Mouse (Mus musculus) kidney, embryonic 14.5 days (tissue): ENCODE measurements at regions not wholly inside any gene's neighbourhood (a gene's known extent, or its start where the extent isn't known, plus 50 kb on each side); places are given as distances from the start of the nearest gene placed in this dataset.
A peak's percentile ranks its signal among the peaks of the same experiment; 100 is the strongest.

ENCODE experiments used
- ATAC-seq: fragments of 200-750 bp; cut with Nextera tagmentation; 2 replicates; pipeline ENCODE4 v1.8.0; 2017; ENCODE audit warnings: moderate number of reproducible peaks, mild to moderate bottlenecking, moderate TSS enrichment, moderate library complexity; ENCODE audit not compliant: low FRiP score, low TSS enrichment
- H3K27ac ChIP-seq: fragments of 300-500 bp; sonication (generic); 2 replicates; pipeline ENCODE4 v1.5.1; 2014; ENCODE audit warnings: low read depth, mild to moderate bottlenecking, low read length, moderate library complexity, mixed read lengths
- H3K27me3 ChIP-seq: fragments of 300-500 bp; sonication (generic); 2 replicates; pipeline ENCODE4 v1.6.1; 2014; ENCODE audit warnings: mild to moderate bottlenecking, low read length; ENCODE audit not compliant: control insufficient read depth, insufficient read depth
- H3K36me3 ChIP-seq: fragments of 300-500 bp; sonication (generic); 2 replicates; pipeline ENCODE4 v1.6.1; 2014; ENCODE audit warnings: low read length, mixed read lengths; ENCODE audit not compliant: control insufficient read depth, insufficient read depth
- H3K4me1 ChIP-seq: fragments of 300-500 bp; sonication (generic); 2 replicates; pipeline ENCODE4 v1.6.1; 2014; ENCODE audit warnings: low read length, mixed read lengths; ENCODE audit not compliant: control insufficient read depth, insufficient read depth
- H3K4me2 ChIP-seq: fragments of 300-500 bp; sonication (generic); replicated peaks from 2 replicates; pipeline ENCODE4 v1.6.1; 2014; ENCODE audit warnings: low read depth, mild to moderate bottlenecking, low read length
- H3K4me3 ChIP-seq: fragments of 300-500 bp; sonication (generic); 2 replicates; pipeline ENCODE4 v1.5.1; 2014; ENCODE audit warnings: mild to moderate bottlenecking, low read length
- H3K9ac ChIP-seq: fragments of 300-500 bp; sonication (generic); 2 replicates; pipeline ENCODE4 v1.6.1; 2014; ENCODE audit warnings: low read depth, mild to moderate bottlenecking, low read length, moderate library complexity
- H3K9me3 ChIP-seq: fragments of 300-500 bp; sonication (generic); 2 replicates; pipeline ENCODE4 v1.6.1; 2016; ENCODE audit warnings: low read length; ENCODE audit not compliant: control insufficient read depth
- WGBS: fragments of 180-500 bp; shearing (Covaris S2); extraction: QIAGEN DNeasy Blood & Tissue Kit; methylation state at CpG from one replicate; pipeline ENCODE4 v1.1.7; 2014; 5-methylcytosine and 5-hydroxymethylcytosine counted together

DNA sequence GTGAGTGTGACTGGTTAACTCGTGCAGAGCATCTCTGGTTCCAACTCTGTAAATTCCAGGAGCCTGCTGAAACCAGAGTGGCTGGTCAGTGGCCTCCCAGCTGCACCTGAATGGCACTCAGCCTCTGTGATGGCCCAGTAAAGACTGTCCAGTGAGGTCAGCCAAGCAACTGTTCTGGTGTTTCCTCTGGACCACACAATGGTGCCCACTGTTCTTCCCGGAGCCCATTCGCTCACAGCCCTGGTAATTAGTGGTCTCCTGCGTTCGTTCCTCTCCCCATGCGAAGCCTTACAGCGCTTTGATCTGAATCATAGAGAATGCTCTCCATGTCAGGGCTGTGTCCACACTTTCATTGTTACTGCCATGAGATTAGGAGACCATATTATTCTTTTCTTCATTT, 75.5 kb downstream of the Enkur start:
- Histone ChIP-seq H3K27ac (no peak overlapping the region), H3K36me3 (no peaks in the 10 kb centered on the region), H3K9me3 (no peaks in the 10 kb centered on the region), H3K4me3 (no peak overlapping the region), H3K4me1 (no peaks in the 10 kb centered on the region), H3K9ac (no peak overlapping the region), H3K27me3 (no peaks in the 10 kb centered on the region), H3K4me2 (no peak overlapping the region)
- no peak for ATAC-seq
- WGBS, result 69% methylated on average over 7 of the region's 7 CpGs

DNA sequence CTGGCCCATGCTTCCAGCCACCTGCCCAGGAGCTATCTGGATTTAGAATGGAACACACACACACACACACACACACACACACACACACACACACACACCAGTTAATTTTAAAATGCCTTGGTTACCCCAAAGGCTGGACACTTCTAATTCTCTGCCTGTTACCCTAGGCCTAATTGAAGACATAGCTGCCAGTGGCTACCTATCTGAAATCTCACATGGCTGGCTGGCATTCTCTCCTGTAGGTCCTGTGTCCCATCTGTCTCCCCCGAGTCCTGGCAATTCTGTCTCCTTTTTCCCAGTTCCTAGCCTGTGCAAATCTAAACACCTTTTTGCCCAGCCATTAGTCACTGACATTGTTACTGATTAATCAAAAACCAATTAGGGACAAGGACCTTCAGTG, 78.6 kb downstream of the Enkur start:
- Histone ChIP-seq H3K4me1 (no peaks in the 10 kb centered on the region), H3K9ac (no peak overlapping the region), H3K36me3 (no peaks in the 10 kb centered on the region), H3K27me3 (no peaks in the 10 kb centered on the region), H3K9me3 (no peaks in the 10 kb centered on the region), H3K4me3 (no peak overlapping the region), H3K4me2 (no peak overlapping the region), H3K27ac (no peak overlapping the region)
- 71% methylated on average over 1 of the region's 1 CpGs for WGBS
- ATAC-seq, result no peak

DNA sequence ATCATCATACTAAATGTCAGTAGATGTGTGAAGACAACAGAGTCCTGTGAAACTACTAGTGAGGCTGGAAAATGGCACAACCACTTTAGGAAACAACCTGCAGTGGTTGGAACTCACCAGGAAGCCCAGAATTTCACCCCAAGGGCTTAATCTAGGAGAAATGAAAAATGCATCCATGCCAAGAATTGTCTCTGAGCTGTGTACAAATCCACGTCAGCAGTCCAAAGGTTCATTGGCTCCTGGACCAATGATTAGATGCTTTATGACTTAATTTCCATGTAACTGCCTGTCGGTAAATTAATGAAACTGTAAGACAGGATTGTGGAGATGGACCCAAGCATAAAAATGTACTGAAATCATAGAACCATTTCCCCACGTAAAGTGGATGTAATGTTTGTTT, 82.7 kb downstream of the Enkur start:
- Histone ChIP-seq H3K36me3 (no peaks in the 10 kb centered on the region), H3K4me1 (no peaks in the 10 kb centered on the region), H3K9me3 (no peaks in the 10 kb centered on the region), H3K9ac (no peak overlapping the region), H3K4me3 (no peak overlapping the region), H3K4me2 (no peak overlapping the region), H3K27ac (no peak overlapping the region), H3K27me3 (no peaks in the 10 kb centered on the region)
- ATAC-seq, result no peak
- WGBS, result 81% methylated on average over 3 of the region's 3 CpGs

DNA sequence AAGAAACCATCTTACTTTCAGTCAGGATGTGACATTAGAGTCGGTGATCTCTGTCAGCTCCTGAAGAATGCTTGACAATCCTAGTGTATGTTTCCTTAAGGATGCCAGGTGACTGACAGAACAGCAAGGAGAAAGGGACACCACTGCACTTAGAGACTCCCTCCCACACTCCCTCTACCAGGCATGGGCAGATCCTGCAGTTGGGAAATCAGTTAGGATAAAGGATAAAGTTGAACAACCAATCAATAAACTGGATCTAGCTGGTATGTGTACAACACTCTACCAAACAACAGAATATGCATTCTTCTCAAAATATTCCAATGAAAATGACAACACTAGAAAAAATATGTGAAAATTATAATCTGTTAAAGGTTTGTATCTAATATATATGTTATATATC, 83.5 kb downstream of the Enkur start:
- no peaks in the 10 kb centered on the region for H3K27me3 ChIP-seq
- no peak for ATAC-seq
- no peaks in the 10 kb centered on the region for H3K9me3 ChIP-seq
- no peaks in the 10 kb centered on the region for H3K36me3 ChIP-seq
- WGBS, result 76% methylated on average over 1 of the region's 1 CpGs
- no peak overlapping the region for H3K4me2 ChIP-seq
- no peak overlapping the region for H3K4me3 ChIP-seq
- H3K9ac ChIP-seq, result no peak overlapping the region
- no peaks in the 10 kb centered on the region for H3K4me1 ChIP-seq
- no peak overlapping the region for H3K27ac ChIP-seq

DNA sequence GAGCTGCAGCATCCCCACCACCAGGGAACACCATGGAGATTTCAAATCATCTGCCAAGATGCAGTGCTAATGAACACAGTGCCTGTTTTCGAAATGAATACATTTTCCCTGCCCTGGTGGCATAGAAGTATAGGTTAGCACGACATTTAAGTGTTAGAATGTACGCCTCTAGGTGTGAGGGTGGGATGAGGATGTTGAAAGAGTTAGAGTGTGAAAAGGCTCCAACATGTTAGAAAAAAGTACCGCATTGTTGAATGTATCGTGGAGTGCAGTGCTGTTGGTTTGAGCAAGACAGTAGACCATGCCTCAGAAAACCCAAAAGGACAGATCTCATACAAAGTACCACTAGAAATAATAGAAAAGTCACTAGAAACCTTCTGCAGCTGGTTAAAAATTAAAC, 88.3 kb downstream of the Enkur start:
- Histone ChIP-seq H3K36me3 (no peaks in the 10 kb centered on the region), H3K4me2 (no peak overlapping the region), H3K27me3 (no peaks in the 10 kb centered on the region), H3K9ac (no peak overlapping the region), H3K4me3 (no peak overlapping the region), H3K9me3 (no peaks in the 10 kb centered on the region), H3K4me1 (no peaks in the 10 kb centered on the region), H3K27ac (no peak overlapping the region)
- WGBS, result 69% methylated on average over 5 of the region's 5 CpGs
- no peak for ATAC-seq

DNA sequence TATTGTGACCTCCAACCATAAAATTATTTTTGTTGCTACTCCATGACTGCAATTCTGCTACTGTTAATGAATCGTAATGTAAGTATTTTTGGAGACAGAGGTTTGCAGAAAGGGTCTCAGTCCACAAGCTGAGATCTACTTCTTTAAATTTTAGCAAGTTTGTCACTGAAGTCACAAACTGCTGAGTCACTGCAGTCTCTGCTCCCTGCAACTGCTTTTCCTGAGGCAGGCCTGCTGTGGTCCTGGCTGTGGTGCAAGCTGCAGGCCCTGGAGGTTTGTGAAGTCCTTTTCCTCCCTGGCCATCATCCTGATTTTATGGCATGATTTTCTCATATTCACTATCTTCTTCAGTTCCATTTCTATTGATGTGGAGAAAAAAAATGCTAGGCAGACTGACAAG, 93.6 kb downstream of the Enkur start:
- no peaks in the 10 kb centered on the region for H3K27me3 ChIP-seq
- no peak overlapping the region for H3K4me2 ChIP-seq
- no peaks in the 10 kb centered on the region for H3K4me1 ChIP-seq
- no peak for ATAC-seq
- no peak overlapping the region for H3K27ac ChIP-seq
- WGBS, result 79% methylated on average over 1 of the region's 1 CpGs
- no peaks in the 10 kb centered on the region for H3K9me3 ChIP-seq
- no peaks in the 10 kb centered on the region for H3K36me3 ChIP-seq
- H3K9ac ChIP-seq, result no peak overlapping the region
- H3K4me3 ChIP-seq, result no peak overlapping the region

DNA sequence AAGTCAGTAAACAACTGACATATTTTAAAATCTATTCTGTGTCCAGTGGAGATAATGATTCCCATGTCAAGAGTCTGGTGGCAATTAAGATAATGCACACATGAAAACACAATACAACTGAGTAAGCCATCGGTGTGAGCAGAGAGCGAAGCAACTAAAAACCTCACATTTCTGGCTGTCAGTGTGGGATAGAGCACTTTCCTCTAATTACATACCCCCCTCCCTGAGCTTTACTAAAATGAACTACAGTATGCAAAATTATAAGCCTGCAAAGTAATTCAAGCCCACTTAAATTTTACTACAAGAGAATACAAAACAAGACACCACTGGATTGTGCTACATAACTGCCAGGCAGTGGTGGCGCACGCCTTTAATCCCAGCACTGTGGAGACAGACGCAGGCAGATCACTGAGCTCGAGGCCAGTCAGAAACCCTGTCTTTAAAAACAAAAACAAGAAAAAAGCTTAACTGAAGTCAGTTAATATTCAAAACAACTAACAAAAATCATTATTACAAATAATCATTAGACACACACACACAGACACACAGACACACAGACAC, 104.8 kb downstream of the Enkur start:
- Histone ChIP-seq H3K9me3 (no peaks in the 10 kb centered on the region), H3K27ac (no peak overlapping the region), H3K9ac (no peak overlapping the region), H3K36me3 (no peaks in the 10 kb centered on the region), H3K4me1 (no peaks in the 10 kb centered on the region), H3K27me3 (no peaks in the 10 kb centered on the region), H3K4me3 (no peak overlapping the region), H3K4me2 (no peak overlapping the region)
- WGBS, result 80% methylated on average over 6 of the region's 6 CpGs
- ATAC-seq, result no peak

DNA sequence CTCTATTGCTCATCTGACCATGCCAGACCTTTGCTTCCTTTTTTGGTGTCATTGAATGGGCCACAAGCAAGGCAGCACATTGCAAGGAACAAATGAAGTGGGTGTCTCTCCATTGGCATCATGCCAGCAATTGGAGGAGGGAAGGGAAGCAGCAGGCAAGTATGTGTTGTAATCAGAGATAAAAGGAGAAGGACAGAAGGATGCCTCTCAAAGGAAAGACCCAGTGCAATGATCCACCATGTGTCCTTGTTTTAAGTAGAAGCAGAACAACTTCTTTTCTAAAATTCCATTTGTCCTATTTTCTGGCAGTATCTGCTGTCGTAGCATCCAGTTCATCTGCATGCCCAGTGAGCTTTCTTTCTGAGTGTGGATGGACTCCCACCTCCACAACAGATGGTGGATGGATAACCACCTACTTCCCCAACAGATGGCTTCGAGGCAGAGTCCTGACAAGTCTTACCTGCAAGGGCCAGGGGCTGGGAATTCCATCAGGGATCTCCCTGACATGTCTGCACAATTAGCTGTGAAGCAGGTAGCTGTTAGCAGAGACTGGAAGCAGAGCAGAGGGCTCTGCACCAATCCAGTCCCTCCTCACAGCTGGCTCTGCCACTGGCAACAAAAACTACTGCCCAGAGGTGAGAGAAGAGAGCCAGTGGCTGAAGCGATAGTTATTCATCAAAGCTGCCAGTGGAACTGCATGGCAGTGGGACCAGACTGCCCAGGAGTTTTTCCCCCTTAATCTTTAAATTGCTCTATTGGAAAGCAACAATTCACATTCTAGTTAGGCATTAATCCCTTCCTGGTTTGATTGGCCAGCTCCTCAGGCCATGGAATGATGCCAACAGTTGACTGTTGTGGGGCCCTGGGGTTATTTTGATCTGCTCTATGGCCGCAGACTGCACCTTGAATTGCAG, 113.8 kb downstream of the Enkur start:
- Histone ChIP-seq H3K4me1 (no peaks in the 10 kb centered on the region), H3K9me3 (no peaks in the 10 kb centered on the region), H3K36me3 (no peaks in the 10 kb centered on the region), H3K27me3 (no peaks in the 10 kb centered on the region), H3K4me3 (no peak overlapping the region), H3K4me2 (no peak overlapping the region), H3K9ac (no peak overlapping the region), H3K27ac (no peak overlapping the region)
- 0 out of 2 replicates have a peak, but pooled peaks have one; percentile 20 for ATAC-seq
- 48% methylated on average over 4 of the region's 4 CpGs for WGBS

DNA sequence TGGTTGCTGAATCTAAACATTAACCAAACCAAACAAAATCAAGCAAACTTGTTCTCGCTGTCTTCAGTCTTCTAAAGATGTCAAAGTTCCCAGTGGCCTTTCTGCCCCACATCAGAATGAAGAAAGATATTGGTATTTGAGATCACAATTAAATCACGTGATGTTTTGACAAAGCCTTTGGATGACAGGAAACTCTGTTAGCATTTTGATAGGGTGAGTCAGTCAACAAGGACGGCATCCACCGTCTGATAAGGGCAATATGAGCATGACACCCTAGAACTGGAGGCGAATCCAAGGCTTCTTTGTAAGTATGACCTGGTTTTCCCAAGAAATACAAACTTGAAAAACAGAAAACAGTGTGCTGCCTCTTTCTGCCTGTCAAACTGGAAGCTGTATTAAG, 116.8 kb upstream of the Arhgap21 start:
- Histone ChIP-seq H3K4me2 (no peak overlapping the region), H3K9me3 (no peaks in the 10 kb centered on the region), H3K36me3 (no peaks in the 10 kb centered on the region), H3K27ac (no peak overlapping the region), H3K4me3 (no peak overlapping the region), H3K9ac (no peak overlapping the region), H3K4me1 (no peaks in the 10 kb centered on the region), H3K27me3 (no peaks in the 10 kb centered on the region)
- ATAC-seq, result no peak
- WGBS, result 75% methylated on average over 5 of the region's 5 CpGs
